Mouse (Mus musculus): ENCODE results near the gene Svs5.
"Not testable (repeated sequence)": the region's sequence is repeated elsewhere in the genome, so short reads cannot be mapped to it uniquely, and the experiment has no call there.

Gene Svs5

GRCm38 (mm10) chr2:164332440-164332839 is at the start of gene Svs5:
Gene Svs5 (plus strand): TSS chr2:164332740.
- ATAC-seq (ENCODE audit: insufficient number of reproducible peaks, low FRiP score, low TSS enrichment) = not testable (repeated sequence)

- ATAC-seq (ENCODE audit: insufficient number of reproducible peaks, low FRiP score, low TSS enrichment) = not testable (repeated sequence)
Measured at GRCm38 (mm10) chr2:164288968-164289367, 43.6 kb upstream of the Svs5 start, which contains the start of gene Svs3a. Gene Svs3a (plus strand): TSS chr2:164289268.

DNA sequence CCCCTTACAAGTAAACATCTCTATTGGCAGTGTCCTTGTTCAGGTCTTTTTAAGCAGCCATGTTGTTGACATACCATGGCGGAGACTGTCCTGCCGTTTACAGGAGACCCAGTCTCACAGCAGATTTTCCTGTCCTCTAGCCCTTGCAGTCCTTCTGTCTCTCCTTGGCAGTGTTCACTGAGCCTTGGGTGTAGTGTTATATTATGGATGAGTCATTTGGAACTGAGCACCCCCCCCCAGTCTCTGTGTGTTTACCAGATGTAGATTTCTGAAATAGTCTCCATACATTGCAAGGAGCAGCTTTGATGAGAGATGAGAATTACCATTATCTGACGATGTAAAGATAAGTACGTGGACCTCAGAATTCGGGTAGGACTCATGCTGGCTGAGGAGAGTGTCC is 19.9 kb upstream of the Svs5 start:
- no peak for ATAC-seq (ENCODE audit: insufficient number of reproducible peaks, low FRiP score, low TSS enrichment)

- ATAC-seq (ENCODE audit: insufficient number of reproducible peaks, low FRiP score, low TSS enrichment) = not testable (repeated sequence)
Measured at GRCm38 (mm10) chr2:164315460-164315859, 17.1 kb upstream of the Svs5 start.

GRCm38 (mm10) chr2:164316451-164316850 is 16.1 kb upstream of the Svs5 start, which contains the start of gene Svs6:
Gene Svs6 (plus strand): TSS chr2:164316751.
- ATAC-seq (ENCODE audit: insufficient number of reproducible peaks, low FRiP score, low TSS enrichment) = not testable (repeated sequence)

DNA sequence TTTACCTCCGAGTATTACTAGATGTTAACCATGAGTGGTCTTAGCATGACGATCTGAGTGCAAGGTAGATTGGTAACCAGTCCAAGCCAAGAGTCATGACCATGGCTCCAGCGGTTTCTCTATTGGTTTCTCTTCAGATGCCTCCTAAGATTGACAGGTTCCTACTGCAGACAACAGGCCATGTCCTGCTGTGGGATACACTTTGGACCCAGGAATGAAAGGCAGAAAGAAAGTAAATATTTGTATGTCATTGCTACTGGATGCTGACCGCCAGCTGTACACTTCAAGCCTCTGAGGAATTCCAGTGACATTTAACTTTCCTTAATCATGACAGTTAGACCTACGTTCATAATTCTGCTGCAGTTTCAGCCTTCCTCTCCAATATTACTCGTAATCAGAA is 11.6 kb upstream of the Svs5 start:
- no peak for ATAC-seq (ENCODE audit: insufficient number of reproducible peaks, low FRiP score, low TSS enrichment)

DNA sequence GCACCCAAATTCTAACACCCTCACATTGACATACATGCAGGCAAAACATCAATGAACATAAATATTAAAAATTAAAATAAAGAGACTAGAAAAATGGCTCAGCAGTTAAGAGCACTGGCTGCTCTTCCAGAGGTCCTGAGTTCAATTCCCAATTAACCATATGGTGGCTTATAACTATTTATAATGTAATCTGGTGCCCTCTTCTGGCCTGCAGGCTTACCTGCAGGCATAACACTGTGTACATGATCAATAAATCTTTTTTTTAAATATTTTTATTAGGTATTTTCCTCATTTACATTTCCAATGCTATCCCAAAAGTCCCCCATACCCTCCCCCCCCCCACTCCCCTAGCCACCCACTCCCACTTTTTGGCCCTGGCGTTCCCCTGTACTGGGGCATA is 11.2 kb downstream of the Svs5 start:
- ATAC-seq (ENCODE audit: insufficient number of reproducible peaks, low FRiP score, low TSS enrichment) = not testable (repeated sequence)

DNA sequence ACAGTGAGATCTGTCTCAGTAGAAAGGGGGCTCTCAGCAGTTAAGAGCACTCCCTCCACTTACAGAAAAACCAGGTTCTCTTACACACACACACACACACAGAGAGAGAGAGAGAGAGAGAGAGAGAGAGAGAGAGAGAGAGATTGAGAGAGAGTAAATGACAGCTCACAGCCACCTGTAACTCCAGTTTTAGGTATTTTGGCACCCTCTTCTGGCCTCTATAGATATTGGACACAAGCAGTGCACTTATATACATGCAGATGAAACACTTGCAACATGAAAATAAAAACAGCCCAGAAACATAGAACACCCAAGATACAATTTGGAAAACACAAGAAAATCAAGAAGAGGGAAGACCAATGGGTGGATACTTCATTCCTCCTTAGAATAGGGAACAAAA is 15.2 kb downstream of the Svs5 start:
- not testable (repeated sequence) for ATAC-seq (ENCODE audit: insufficient number of reproducible peaks, low FRiP score, low TSS enrichment)

GRCm38 (mm10) chr2:164348980-164349379 is 16.4 kb downstream of the Svs5 start:
- ATAC-seq (ENCODE audit: insufficient number of reproducible peaks, low FRiP score, low TSS enrichment) = no peak

- no peak for ATAC-seq (ENCODE audit: insufficient number of reproducible peaks, low FRiP score, low TSS enrichment)
Measured at GRCm38 (mm10) chr2:164352697-164353096, 20.2 kb downstream of the Svs5 start.

GRCm38 (mm10) chr2:164353356-164353755 is 20.8 kb downstream of the Svs5 start:
- no peak for ATAC-seq (ENCODE audit: insufficient number of reproducible peaks, low FRiP score, low TSS enrichment)

GRCm38 (mm10) chr2:164356177-164356967 is 23.8 kb downstream of the Svs5 start:
- no peak for ATAC-seq (ENCODE audit: insufficient number of reproducible peaks, low FRiP score, low TSS enrichment)

GRCm38 (mm10) chr2:164358373-164358772 is 25.8 kb downstream of the Svs5 start:
- ATAC-seq (ENCODE audit: insufficient number of reproducible peaks, low FRiP score, low TSS enrichment) = no peak

DNA sequence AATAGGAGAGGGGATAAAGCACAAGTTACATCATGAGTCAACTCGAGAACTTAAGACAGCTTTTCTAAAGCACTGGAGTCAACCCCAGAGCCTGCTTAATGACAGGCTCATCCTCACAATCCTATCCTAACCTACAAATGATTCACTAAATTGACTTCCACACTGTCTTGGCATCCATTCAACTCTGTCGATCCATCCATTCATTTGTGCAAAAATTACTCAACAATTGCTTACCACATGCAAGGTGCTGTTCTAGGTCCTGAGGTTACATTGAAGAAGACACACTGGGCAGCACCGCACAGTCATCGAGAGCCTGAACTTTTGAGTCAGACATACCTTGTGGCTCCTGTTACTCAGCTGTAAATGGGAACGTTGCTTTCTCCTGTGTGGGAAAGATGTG is 26.5 kb downstream of the Svs5 start:
- no peak for ATAC-seq (ENCODE audit: insufficient number of reproducible peaks, low FRiP score, low TSS enrichment)

DNA sequence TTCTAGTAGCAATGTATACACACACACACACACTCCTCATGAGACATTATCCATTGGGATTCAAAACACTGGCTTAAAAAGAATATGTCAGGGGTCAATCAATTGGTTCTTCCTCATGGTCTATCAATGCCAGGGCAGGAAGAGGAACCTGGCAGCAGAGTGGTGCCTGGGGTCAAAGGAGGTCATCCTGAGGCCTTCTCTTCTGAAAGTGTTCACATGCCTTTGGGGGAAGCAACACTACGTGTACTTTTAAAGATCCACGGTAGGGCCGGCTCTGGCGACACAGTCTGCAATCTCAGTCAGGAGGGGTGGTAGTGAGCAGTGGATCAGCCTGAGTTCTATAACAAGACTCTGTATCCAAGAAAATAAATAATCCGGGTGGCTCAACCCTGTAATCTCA is 27.1 kb downstream of the Svs5 start:
- ATAC-seq (ENCODE audit: insufficient number of reproducible peaks, low FRiP score, low TSS enrichment) = no peak

GRCm38 (mm10) chr2:164360974-164361657 is 28.6 kb downstream of the Svs5 start:
- ATAC-seq (ENCODE audit: insufficient number of reproducible peaks, low FRiP score, low TSS enrichment) = no peak

GRCm38 (mm10) chr2:164366947-164367346 is 34.4 kb downstream of the Svs5 start:
- ATAC-seq (ENCODE audit: insufficient number of reproducible peaks, low FRiP score, low TSS enrichment) = no peak

- ATAC-seq (ENCODE audit: insufficient number of reproducible peaks, low FRiP score, low TSS enrichment) = no peak
Measured at GRCm38 (mm10) chr2:164368620-164369105, 36.1 kb downstream of the Svs5 start.

- no peak for ATAC-seq (ENCODE audit: insufficient number of reproducible peaks, low FRiP score, low TSS enrichment)
Measured at GRCm38 (mm10) chr2:164371371-164371770, 38.8 kb downstream of the Svs5 start.

DNA sequence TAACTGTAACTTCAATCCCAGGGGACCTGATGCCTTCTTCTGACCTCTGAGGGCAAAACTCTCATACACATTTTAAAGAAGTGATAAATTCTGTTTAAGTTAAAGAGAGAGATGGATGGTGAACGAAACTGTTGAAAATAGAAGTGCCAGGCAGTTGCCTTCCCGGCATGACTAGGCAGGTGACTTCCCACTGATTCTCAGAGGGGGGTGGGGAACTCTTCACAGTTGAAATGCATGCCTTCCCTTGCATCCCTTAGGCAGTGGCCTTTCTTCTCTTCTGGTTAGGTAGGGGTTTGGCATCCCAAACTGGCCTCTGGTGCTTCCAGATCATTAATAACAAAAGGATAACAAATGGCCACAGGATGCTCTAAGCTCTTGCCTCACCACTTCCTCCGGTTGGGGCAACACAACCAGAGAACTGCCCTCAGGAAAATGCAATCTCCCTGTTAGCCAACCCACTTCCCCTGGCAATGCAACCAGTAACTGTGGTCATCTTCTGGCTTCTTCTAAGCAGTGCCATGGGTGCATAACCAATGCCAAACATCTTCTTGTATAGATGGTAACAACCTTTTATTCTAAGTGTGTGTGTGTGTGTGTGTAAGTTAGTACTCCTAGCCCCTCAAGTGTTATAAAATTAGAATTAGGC is 40.0 kb downstream of the Svs5 start:
- no peak for ATAC-seq (ENCODE audit: insufficient number of reproducible peaks, low FRiP score, low TSS enrichment)

DNA sequence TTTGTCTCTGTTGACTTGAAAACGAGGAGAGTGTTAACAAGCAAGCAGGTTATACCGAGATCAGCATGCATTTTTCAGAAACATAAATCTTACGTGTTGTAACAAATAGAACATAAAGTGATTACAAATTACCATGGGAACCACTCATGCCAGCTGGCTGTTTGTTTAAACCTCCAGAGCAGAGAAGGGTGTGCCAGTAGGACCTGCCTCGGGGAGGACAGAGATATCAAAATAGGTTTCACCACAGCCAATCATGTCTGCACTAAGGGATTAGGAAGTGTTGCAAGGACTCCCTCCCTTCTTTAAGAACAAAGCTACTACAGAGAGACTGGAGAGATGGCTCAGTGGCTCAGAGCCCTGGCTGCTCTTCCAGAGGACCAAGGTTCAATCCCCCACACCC is 40.6 kb downstream of the Svs5 start:
- no peak for ATAC-seq (ENCODE audit: insufficient number of reproducible peaks, low FRiP score, low TSS enrichment)
